Mouse (Mus musculus): ENCODE measurements at regions not wholly inside any gene's neighbourhood (a gene's known extent, or its start where the extent isn't known, plus 50 kb on each side); places are given as distances from the start of the nearest gene placed in this dataset.

DNA sequence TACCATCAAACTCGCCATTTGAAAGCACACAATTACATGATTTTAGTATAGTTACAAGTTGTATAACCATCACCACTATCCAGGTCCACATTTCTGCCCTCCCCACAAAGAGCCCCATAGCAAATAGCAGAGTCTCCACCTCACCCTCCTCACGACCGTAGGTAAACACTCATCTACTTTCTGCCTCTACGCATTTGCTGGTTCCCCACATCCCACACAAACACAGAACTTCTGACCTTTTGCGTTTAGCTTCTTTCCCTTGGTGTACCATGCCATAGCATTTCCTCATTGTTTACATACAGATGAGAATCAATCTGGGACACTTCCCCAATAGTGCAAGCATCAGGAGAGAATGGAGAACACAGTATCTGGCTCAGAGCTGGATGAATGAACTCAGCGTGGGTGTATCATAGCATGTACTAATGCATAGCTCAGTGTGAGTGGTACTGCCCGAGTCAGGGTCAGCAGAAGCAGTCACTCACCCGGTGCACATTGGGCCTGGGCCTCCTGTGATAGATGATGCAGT, 73.5 kb upstream of the Laptm4a start:
- TF ChIP-seq POLR2A (IDR thresholded peaks at IDR 0.05; ENCODE audit: low read depth, low read length) (no peak), CTCF (IDR thresholded peaks at IDR 0.05; ENCODE audit: extremely low read depth, insufficient read length, insufficient replicate concordance, low read depth, low read length) (no peak)

Measured in small intestine, adult 2 months (tissue).